Mouse (Mus musculus): ENCODE measurements at regions not wholly inside any gene's neighbourhood (a gene's known extent, or its start where the extent isn't known, plus 50 kb on each side); places are given as distances from the start of the nearest gene placed in this dataset.

- 46% methylated on average over 3 of the region's 3 CpGs for WGBS (ENCODE audit: insufficient replicate concordance)
- no peak for ATAC-seq (ENCODE audit: insufficient read depth)
These were observed 99.4 kb upstream of the Vps8 start for GRCm38 (mm10) chr16:21323446-21324034.

GRCm38 (mm10) chr16:21327969-21328368 is 94.9 kb upstream of the Vps8 start:
- ATAC-seq (ENCODE audit: insufficient read depth) (no peak), DNase-seq (ENCODE audit: low read depth in 3 of 3, low spot score in 3 of 3) (no peak)
- H3K27ac ChIP-seq, result no peak overlapping the region
- 68% methylated on average over 4 of the region's 4 CpGs for WGBS (ENCODE audit: insufficient replicate concordance)
- H3K9me3 ChIP-seq (ENCODE audit: control insufficient read depth, low read length), result no peaks in the 10 kb centered on the region
- H3K9ac ChIP-seq (replicated peaks), result no peak overlapping the region
- peaks cover 7 to 10% of the 10 kb centered on the region in 2 experiments for H3K4me1 ChIP-seq (replicated peaks; ENCODE audit: control insufficient read depth in 2 of 2, insufficient read depth in 2 of 2, low read length in 1 of 2)
- TF ChIP-seq CTCF (IDR thresholded peaks at IDR 0.05; ENCODE audit: low read depth), result no peak
- no peak for TF ChIP-seq EP300 (IDR thresholded peaks at IDR 0.05; ENCODE audit: low read depth)
- H3K4me3 ChIP-seq (ENCODE audit: insufficient read depth in 1 of 2, low read depth in 2 of 2, low read length in 2 of 2), result no peak overlapping the region
- no peaks in the 10 kb centered on the region for H3K36me3 ChIP-seq (replicated peaks; ENCODE audit: control insufficient read depth, insufficient read depth, low read depth)
- H3K27me3 ChIP-seq (ENCODE audit: control insufficient read depth, insufficient read depth, low read length), result no peaks in the 10 kb centered on the region
- H3K4me2 ChIP-seq (ENCODE audit: low read depth), result no peak overlapping the region

More at GRCm38 (mm10) chr16:21323446-21324034, 99.4 kb upstream of the Vps8 start:
- peaks cover 0 to 6% of the 10 kb centered on the region in 2 experiments; a peak in 2 of 4 replicates for H3K4me1 ChIP-seq (replicated peaks; ENCODE audit: control insufficient read depth in 2 of 2, insufficient read depth in 2 of 2, low read length in 1 of 2)
- TF ChIP-seq CTCF (IDR thresholded peaks at IDR 0.05; ENCODE audit: low read depth) (no peak), EP300 (IDR thresholded peaks at IDR 0.05; ENCODE audit: low read depth) (no peak)
- H3K4me3 ChIP-seq (ENCODE audit: insufficient read depth in 1 of 2, low read depth in 2 of 2, low read length in 2 of 2), result no peak overlapping the region
- H3K4me2 ChIP-seq (ENCODE audit: low read depth), result no peak overlapping the region
- no peaks in the 10 kb centered on the region for H3K36me3 ChIP-seq (replicated peaks; ENCODE audit: control insufficient read depth, insufficient read depth, low read depth)
- no peak overlapping the region for H3K9ac ChIP-seq (replicated peaks)
- H3K27me3 ChIP-seq (ENCODE audit: control insufficient read depth, insufficient read depth, low read length), result no peaks in the 10 kb centered on the region
- no peak overlapping the region for H3K27ac ChIP-seq
- DNase-seq (ENCODE audit: low read depth in 3 of 3, low spot score in 3 of 3), result no peak
- no peaks in the 10 kb centered on the region for H3K9me3 ChIP-seq (ENCODE audit: control insufficient read depth, low read length)

DNA sequence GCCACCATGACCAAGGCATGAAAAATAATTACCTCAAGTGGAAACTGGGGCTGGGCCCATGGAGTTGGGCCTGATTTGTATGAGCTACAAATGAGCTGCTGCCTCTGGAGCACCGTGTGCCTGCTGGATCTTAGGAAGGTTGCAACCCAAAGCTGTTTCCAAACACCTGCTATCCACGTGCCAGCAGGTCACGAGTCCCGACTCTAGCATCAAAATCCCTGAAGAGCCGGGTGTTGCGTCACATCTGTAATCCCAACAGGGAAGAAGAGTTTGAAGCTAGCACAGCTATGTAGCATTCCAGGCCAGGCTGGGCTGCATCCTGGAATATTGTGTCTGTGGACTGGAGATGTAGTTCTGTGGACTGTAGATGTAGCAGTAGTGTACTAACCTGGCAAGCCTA is 93.7 kb upstream of the Vps8 start:
- no peak overlapping the region for H3K27ac ChIP-seq
- H3K9ac ChIP-seq (replicated peaks), result no peak overlapping the region
- WGBS (ENCODE audit: insufficient replicate concordance), result 75% methylated on average over 6 of the region's 6 CpGs
- no peaks in the 10 kb centered on the region for H3K27me3 ChIP-seq (ENCODE audit: control insufficient read depth, insufficient read depth, low read length)
- peaks cover 11 to 14% of the 10 kb centered on the region in 2 experiments for H3K4me1 ChIP-seq (replicated peaks; ENCODE audit: control insufficient read depth in 2 of 2, insufficient read depth in 2 of 2, low read length in 1 of 2)
- no peak overlapping the region for H3K4me3 ChIP-seq (ENCODE audit: insufficient read depth in 1 of 2, low read depth in 2 of 2, low read length in 2 of 2)
- no peaks in the 10 kb centered on the region for H3K36me3 ChIP-seq (replicated peaks; ENCODE audit: control insufficient read depth, insufficient read depth, low read depth)
- TF ChIP-seq CTCF (IDR thresholded peaks at IDR 0.05; ENCODE audit: low read depth) (no peak), EP300 (IDR thresholded peaks at IDR 0.05; ENCODE audit: low read depth) (no peak)
- DNase-seq (ENCODE audit: low read depth in 3 of 3, low spot score in 3 of 3), result no peak
- no peak for ATAC-seq (ENCODE audit: insufficient read depth)
- no peaks in the 10 kb centered on the region for H3K9me3 ChIP-seq (ENCODE audit: control insufficient read depth, low read length)
- H3K4me2 ChIP-seq (ENCODE audit: low read depth), result no peak overlapping the region

DNA sequence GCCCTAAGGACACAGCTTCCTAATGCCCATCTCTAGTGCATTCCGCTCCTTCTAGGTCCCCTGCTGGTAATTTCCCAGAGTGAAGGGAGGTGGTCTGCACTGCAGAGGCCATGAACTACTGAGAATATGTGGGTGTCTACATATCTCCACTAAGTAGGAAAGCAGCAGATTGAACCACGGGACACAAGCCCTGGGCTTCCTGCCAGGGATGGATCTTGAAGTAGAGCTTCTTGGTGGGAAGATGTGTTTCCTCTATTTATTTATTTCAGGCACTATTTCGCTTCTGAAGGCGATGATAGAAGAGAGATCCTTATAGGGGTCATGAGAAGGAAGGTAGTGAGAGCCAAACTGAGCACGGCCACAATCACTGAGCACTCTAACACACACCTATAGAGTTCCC is 91.7 kb upstream of the Vps8 start:
- Histone ChIP-seq H3K4me1 (replicated peaks; ENCODE audit: control insufficient read depth in 2 of 2, insufficient read depth in 2 of 2, low read length in 1 of 2) (peaks cover 11 to 16% of the 10 kb centered on the region in 2 experiments), H3K4me2 (ENCODE audit: low read depth) (peak overlapping the region; percentile 4), H3K27ac (no peak overlapping the region), H3K27me3 (ENCODE audit: control insufficient read depth, insufficient read depth, low read length) (no peaks in the 10 kb centered on the region), H3K9me3 (ENCODE audit: control insufficient read depth, low read length) (no peaks in the 10 kb centered on the region), H3K4me3 (ENCODE audit: insufficient read depth in 1 of 2, low read depth in 2 of 2, low read length in 2 of 2) (no peak overlapping the region), H3K36me3 (replicated peaks; ENCODE audit: control insufficient read depth, insufficient read depth, low read depth) (no peaks in the 10 kb centered on the region), H3K9ac (replicated peaks) (no peak overlapping the region)
- 84% methylated on average over 5 of the region's 5 CpGs for WGBS (ENCODE audit: insufficient replicate concordance)
- TF ChIP-seq CTCF (IDR thresholded peaks at IDR 0.05; ENCODE audit: low read depth), result no peak
- TF ChIP-seq EP300 (IDR thresholded peaks at IDR 0.05; ENCODE audit: low read depth), result no peak
- ATAC-seq (ENCODE audit: insufficient read depth) (no peak), DNase-seq (ENCODE audit: low read depth in 3 of 3, low spot score in 3 of 3) (no peak)

DNA sequence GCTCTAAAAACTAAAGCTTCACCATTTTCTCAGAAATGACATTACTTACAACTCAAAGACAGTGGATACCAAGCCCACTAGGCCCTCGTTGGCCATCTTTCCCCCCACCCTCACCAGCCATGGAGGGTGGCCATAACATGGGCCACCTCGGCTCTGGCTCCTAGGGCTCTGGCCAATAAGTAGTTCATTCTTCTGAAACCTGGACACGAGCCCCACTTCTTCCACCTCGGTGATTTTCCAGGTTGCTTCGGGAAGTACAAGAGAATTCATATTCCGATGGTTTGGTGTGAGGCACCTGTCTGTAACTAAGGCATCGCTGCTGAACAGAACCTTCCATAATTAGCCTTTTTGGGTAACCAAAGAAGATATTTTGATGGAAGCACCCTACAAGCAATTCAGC is 90.5 kb upstream of the Vps8 start:
- Histone ChIP-seq H3K9me3 (ENCODE audit: control insufficient read depth, low read length) (no peaks in the 10 kb centered on the region), H3K4me2 (ENCODE audit: low read depth) (peak overlapping the region; percentile 92), H3K27ac (peak overlapping the region; percentile 87), H3K9ac (replicated peaks) (peak overlapping the region; percentile 94), H3K27me3 (ENCODE audit: control insufficient read depth, insufficient read depth, low read length) (no peaks in the 10 kb centered on the region), H3K36me3 (replicated peaks; ENCODE audit: control insufficient read depth, insufficient read depth, low read depth) (no peaks in the 10 kb centered on the region), H3K4me3 (ENCODE audit: insufficient read depth in 1 of 2, low read depth in 2 of 2, low read length in 2 of 2) (peak overlapping the region; percentile 86 to 90), H3K4me1 (replicated peaks; ENCODE audit: control insufficient read depth in 2 of 2, insufficient read depth in 2 of 2, low read length in 1 of 2) (peaks cover 11 to 16% of the 10 kb centered on the region in 2 experiments)
- ATAC-seq (ENCODE audit: insufficient read depth) (no peak), DNase-seq (ENCODE audit: low read depth in 3 of 3, low spot score in 3 of 3) (no peak)
- WGBS (ENCODE audit: insufficient replicate concordance), result 38% methylated on average over 7 of the region's 7 CpGs
- TF ChIP-seq CTCF (IDR thresholded peaks at IDR 0.05; ENCODE audit: low read depth) (no peak), EP300 (IDR thresholded peaks at IDR 0.05; ENCODE audit: low read depth) (no peak)

Data from liver, embryonic 14.5 days (tissue).